Comparison of ENCODE assay signal across 33 mouse cellular contexts in the genomic region with DNA sequence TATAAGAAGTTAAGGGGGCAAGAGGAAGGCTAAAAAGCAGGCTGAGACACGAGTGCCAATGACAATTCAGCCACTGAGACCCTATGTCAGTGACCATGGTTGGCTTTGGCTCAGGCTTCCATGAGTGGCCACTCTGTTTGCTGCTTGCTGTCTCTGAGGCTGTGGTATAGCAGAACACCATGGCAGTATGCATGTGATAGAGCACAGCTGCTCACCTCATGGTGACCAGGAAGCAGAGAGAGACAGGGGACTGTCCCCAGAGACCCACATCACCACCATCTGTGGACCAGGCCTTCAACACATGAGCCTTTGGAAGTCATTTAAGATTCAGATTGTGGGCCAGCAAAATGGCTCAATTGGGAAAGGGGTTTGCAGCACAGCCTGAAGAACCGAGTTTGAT. TPM values are rescaled to one million over a fixed set of nuclear protein-coding genes. Genes with fewer than 3 reads are reported as not detected.
"Had no signal": no experiment of that assay in that cellular context is flagged by ENCODE, and none has a peak within 500 bp of the region (broad histone marks: within the 10 kb centered on the region; RNA-seq: fewer than 3 reads in every experiment).

No protein-coding gene starts in this region.

- DNase-seq: left cerebral cortex, postnatal 4 days; liver; liver, embryonic 13.5 days; liver, postnatal 0 days; lung, adult 18-20 months; lung, adult 2 months; lung, embryonic 14.5 days; lung, postnatal 10 days; lung, postnatal 14 days; lung, postnatal 36 days; lung, postnatal 4 days; midbrain, embryonic 14.5 days had no signal

- H3K36me3 ChIP-seq: limb, embryonic 10.5 days; limb, embryonic 12.5 days; limb, embryonic 13.5 days; limb, embryonic 15.5 days; liver, embryonic 12.5 days; liver, embryonic 13.5 days; liver, embryonic 15.5 days; lung, embryonic 15.5 days had no signal

- H3K9ac ChIP-seq: limb, embryonic 12.5 days; limb, embryonic 13.5 days; limb, embryonic 15.5 days; liver, embryonic 12.5 days; liver, embryonic 13.5 days; liver, embryonic 14.5 days; liver, embryonic 15.5 days; liver, postnatal 0 days; lung, embryonic 14.5 days; lung, embryonic 15.5 days; midbrain, embryonic 12.5 days; midbrain, embryonic 13.5 days; midbrain, embryonic 15.5 days had no signal

- H3K4me1 ChIP-seq: liver, embryonic 12.5 days; liver, embryonic 13.5 days; liver, embryonic 15.5 days had no signal

- H3K27ac ChIP-seq: limb, embryonic 10.5 days; limb, embryonic 12.5 days; limb, embryonic 13.5 days; limb, embryonic 15.5 days; liver, embryonic 12.5 days; liver, embryonic 13.5 days; liver, embryonic 14.5 days; liver, embryonic 15.5 days; lung, embryonic 15.5 days; macrophage; midbrain, embryonic 10.5 days; midbrain, embryonic 12.5 days; midbrain, embryonic 13.5 days; midbrain, embryonic 15.5 days had no signal

- H3K9me3 ChIP-seq: limb, embryonic 10.5 days; limb, embryonic 12.5 days; limb, embryonic 13.5 days; limb, embryonic 15.5 days; liver, embryonic 12.5 days; liver, embryonic 13.5 days; liver, embryonic 15.5 days; lung, embryonic 15.5 days; midbrain, embryonic 10.5 days; midbrain, embryonic 13.5 days; midbrain, embryonic 15.5 days had no signal

- H3K4me2 ChIP-seq: limb, embryonic 12.5 days; limb, embryonic 13.5 days; limb, embryonic 15.5 days; liver, embryonic 11.5 days; liver, embryonic 12.5 days; liver, embryonic 13.5 days; liver, embryonic 15.5 days; lung, embryonic 14.5 days; lung, embryonic 15.5 days; midbrain, embryonic 11.5 days; midbrain, embryonic 12.5 days; midbrain, embryonic 13.5 days; midbrain, embryonic 15.5 days had no signal

- H3K27me3 ChIP-seq: limb, embryonic 12.5 days; limb, embryonic 13.5 days; limb, embryonic 15.5 days; liver, embryonic 12.5 days; liver, embryonic 13.5 days; liver, embryonic 15.5 days; lung, embryonic 15.5 days; midbrain, embryonic 13.5 days; midbrain, embryonic 15.5 days had no signal

- H3K4me3 ChIP-seq: limb, embryonic 10.5 days; limb, embryonic 12.5 days; limb, embryonic 13.5 days; limb, embryonic 15.5 days; liver, embryonic 12.5 days; liver, embryonic 13.5 days; liver, embryonic 15.5 days; lung, embryonic 15.5 days; megakaryocyte, embryonic 14.5 days; midbrain, embryonic 10.5 days; midbrain, embryonic 12.5 days; midbrain, embryonic 13.5 days; midbrain, embryonic 15.5 days; myocyte had no signal

RNA-seq across cellular contexts. Expression of a gene that starts 22.6 kb away (rescaled TPM):
- total RNA-seq: megakaryocyte, adult 5-6 weeks; megakaryocyte-erythroid progenitor cell, adult 5-6 weeks; monocyte, adult 5-6 weeks had no signal
- polyA plus RNA-seq: liver, adult 2 months; macrophage had no signal

RNA-seq across cellular contexts. Expression of a gene that starts 53.5 kb away (rescaled TPM):
- total RNA-seq: megakaryocyte, adult 5-6 weeks; monocyte, adult 5-6 weeks had no signal
